Mouse (Mus musculus) lung, embryonic 14.5 days (tissue): ENCODE results near the gene Ddb1. TPM values are rescaled to one million over a fixed set of nuclear protein-coding genes. Genes with fewer than 3 reads are reported as not detected.

Source experiments
- ATAC-seq: fragments of 200-750 bp; cut with Nextera tagmentation; 2 replicates; pipeline ENCODE4 v1.8.0; 2017; ENCODE audit warnings: mild to moderate bottlenecking, moderate TSS enrichment, moderate library complexity; ENCODE audit not compliant: insufficient read depth
- DNase-seq: peaks from one replicate; pipeline ENCODE4 v3.0.0-alpha.2; 2015
- H3K27ac ChIP-seq: fragments of 300-500 bp; sonication (generic); 2 replicates; pipeline ENCODE4 v1.5.1; 2014; ENCODE audit warnings: low read depth, mild to moderate bottlenecking, moderate library complexity
- H3K27me3 ChIP-seq: fragments of 300-500 bp; sonication (generic); 2 replicates; pipeline ENCODE4 v1.6.1; 2014; ENCODE audit warnings: low read length, control low read depth; ENCODE audit not compliant: insufficient read depth
- H3K36me3 ChIP-seq: fragments of 300-500 bp; sonication (generic); 2 replicates; pipeline ENCODE4 v1.6.1; 2014; ENCODE audit warnings: control low read depth; ENCODE audit not compliant: insufficient read depth
- H3K4me1 ChIP-seq: fragments of 300-500 bp; sonication (generic); 2 replicates; pipeline ENCODE4 v1.6.1; 2014; ENCODE audit warnings: antibody characterized with exemption, control low read depth; ENCODE audit not compliant: insufficient read depth
- H3K4me2 ChIP-seq: fragments of 300-500 bp; sonication (generic); 2 replicates; pipeline ENCODE4 v1.6.1; 2014; ENCODE audit warnings: mild to moderate bottlenecking
- H3K4me3 ChIP-seq: fragments of 300-500 bp; sonication (generic); 2 replicates; pipeline ENCODE4 v1.5.1; 2014; ENCODE audit warnings: low read depth, low read length
- H3K9ac ChIP-seq: fragments of 300-500 bp; sonication (generic); 2 replicates; pipeline ENCODE4 v1.6.1; 2014
- H3K9me3 ChIP-seq: fragments of 300-500 bp; sonication (generic); 2 replicates; pipeline ENCODE4 v1.6.1; 2016; ENCODE audit warnings: low read depth, low read length, control low read depth
- CTCF ChIP-seq: IDR thresholded peaks from 2 replicates; pipeline ENCODE4 v1.5.1; 2016; ENCODE audit warnings: antibody characterized with exemption, low read depth
- WGBS: fragments of 180-500 bp; shearing (Covaris S2); extraction: QIAGEN DNeasy Blood & Tissue Kit; methylation state at CpG from one replicate; pipeline ENCODE4 v1.1.7; 2014; 5-methylcytosine and 5-hydroxymethylcytosine counted together
- polyA plus RNA-seq: library from polyadenylated mRNA; unstranded; fragments of >200 nt; fragmentation: Nextera tagmentation; extraction: Ambion mirVana; gene quantifications from 2 replicates; pipeline ENCODE4 v1.2.1, GENCODE M21; 2014

The Ddb1 gene
- polyA plus RNA-seq, 1 experiment from 2014 or later, result 396 TPM

DNA sequence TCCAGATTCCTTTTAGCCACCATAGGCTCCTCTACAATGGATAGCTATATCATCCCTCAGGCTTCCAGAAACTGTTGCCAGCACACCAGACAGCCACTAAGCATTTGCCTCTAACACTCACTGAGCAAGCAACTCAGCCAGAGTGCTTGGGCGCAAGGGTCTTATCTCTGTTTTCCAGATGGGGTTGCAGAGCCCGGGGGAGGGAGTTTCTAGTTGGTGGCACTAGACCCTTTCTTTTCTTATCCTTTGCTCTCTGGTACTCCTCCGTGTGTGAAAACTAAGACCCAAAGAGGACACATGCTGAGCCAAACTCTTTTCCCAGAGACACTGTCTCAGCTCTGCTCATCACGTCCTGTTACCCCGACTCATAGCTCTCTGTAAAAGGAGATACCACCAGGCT is 56.2 kb downstream of the Ddb1 start:
- ATAC-seq (peak; percentile 36; the same call in 1 of the 2 replicates), DNase-seq (no peak)
- no peak overlapping the region for H3K4me3 ChIP-seq
- H3K4me1 ChIP-seq, result no peaks in the 10 kb centered on the region
- TF ChIP-seq CTCF, result no peak
- H3K9ac ChIP-seq, result no peak overlapping the region
- H3K4me2 ChIP-seq, result no peak overlapping the region
- 60% methylated on average over 5 of the region's 5 CpGs for WGBS
- H3K36me3 ChIP-seq, result no peaks in the 10 kb centered on the region
- no peaks in the 10 kb centered on the region for H3K27me3 ChIP-seq
- H3K27ac ChIP-seq, result no peak overlapping the region
- H3K9me3 ChIP-seq, result no peaks in the 10 kb centered on the region

DNA sequence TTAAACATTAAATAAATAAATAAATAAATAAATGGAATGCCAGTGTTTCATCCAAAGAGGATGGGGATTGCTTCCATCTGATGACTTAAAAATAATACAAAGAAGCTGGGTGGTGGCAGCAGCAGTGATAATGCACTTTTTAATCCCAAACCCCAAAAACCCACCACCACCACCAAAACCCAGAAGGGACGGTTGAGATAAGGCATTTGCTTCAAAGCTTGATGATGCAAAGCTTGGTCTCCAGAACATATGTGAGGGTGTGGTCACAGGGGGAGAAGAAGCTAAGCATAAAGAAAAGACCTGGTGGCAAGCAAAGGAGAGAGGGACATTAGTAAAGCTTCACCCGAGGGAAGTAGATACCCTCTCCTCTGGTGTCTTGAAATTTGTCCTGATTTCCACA is 56.8 kb downstream of the Ddb1 start:
- H3K27ac ChIP-seq, result no peak overlapping the region
- ATAC-seq, result no peak
- TF ChIP-seq CTCF, result no peak
- no peak for DNase-seq
- no peak overlapping the region for H3K4me2 ChIP-seq
- H3K9ac ChIP-seq, result no peak overlapping the region
- H3K4me1 ChIP-seq, result no peaks in the 10 kb centered on the region
- H3K9me3 ChIP-seq, result no peaks in the 10 kb centered on the region
- no peaks in the 10 kb centered on the region for H3K27me3 ChIP-seq
- no peak overlapping the region for H3K4me3 ChIP-seq
- whole genome bisulfite sequencing, result 80% methylated on average over 2 of the region's 2 CpGs
- no peaks in the 10 kb centered on the region for H3K36me3 ChIP-seq

DNA sequence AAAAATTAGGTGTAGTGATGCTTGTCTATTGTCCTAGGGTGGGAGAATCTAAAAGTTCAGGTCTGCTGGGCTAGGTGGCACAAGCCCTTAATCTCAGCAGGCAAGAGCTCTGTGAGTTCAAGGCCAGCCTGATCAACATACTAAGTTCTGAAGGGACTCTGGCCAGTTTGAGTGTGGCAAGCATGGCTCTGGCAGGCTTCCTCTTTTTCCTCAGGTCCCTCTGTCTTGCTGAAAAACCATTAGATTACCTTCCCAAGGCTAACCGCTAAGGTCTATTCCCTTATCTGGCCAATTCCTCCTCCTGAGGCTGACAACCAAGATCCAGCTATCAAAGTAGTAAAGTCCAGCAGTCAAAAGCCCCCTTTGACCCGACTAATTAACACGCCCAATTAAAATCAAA is 57.5 kb downstream of the Ddb1 start:
- Histone ChIP-seq H3K27ac (no peak overlapping the region), H3K4me1 (no peaks in the 10 kb centered on the region), H3K36me3 (no peaks in the 10 kb centered on the region), H3K4me2 (no peak overlapping the region), H3K9ac (no peak overlapping the region), H3K4me3 (no peak overlapping the region), H3K9me3 (no peaks in the 10 kb centered on the region), H3K27me3 (no peaks in the 10 kb centered on the region)
- 63% methylated on average over 3 of the region's 3 CpGs for WGBS
- ATAC-seq (no peak), DNase-seq (no peak)
- no peak for TF ChIP-seq CTCF

DNA sequence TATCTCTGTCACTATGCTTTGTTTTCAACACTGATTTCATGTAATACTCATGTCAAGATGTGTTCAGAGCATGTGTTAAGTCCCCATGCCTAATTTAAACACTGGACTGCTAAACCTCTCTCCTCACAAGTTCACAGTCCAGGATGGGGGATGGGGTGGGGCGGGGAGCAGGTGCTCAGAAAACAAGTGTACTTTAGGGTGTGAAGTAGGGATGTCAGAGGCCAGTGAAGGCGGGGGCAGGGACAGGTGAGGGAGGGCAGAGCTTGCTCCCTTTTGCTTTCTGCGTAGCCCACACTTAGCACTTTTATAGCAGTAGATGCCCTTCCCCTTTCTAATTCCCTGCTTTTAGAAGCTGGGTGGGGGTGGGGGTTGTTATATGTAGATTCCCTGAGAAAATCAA is 60.0 kb downstream of the Ddb1 start:
- H3K9ac ChIP-seq, result no peak overlapping the region
- ATAC-seq (no peak; the same call in 1 of the 2 replicates), DNase-seq (no peak)
- H3K27me3 ChIP-seq, result no peaks in the 10 kb centered on the region
- no peak overlapping the region for H3K4me3 ChIP-seq
- WGBS, result 54% methylated on average over 3 of the region's 3 CpGs
- no peaks in the 10 kb centered on the region for H3K36me3 ChIP-seq
- no peaks in the 10 kb centered on the region for H3K9me3 ChIP-seq
- no peak overlapping the region for H3K4me2 ChIP-seq
- TF ChIP-seq CTCF, result no peak
- H3K27ac ChIP-seq, result no peak overlapping the region
- H3K4me1 ChIP-seq, result no peaks in the 10 kb centered on the region

DNA sequence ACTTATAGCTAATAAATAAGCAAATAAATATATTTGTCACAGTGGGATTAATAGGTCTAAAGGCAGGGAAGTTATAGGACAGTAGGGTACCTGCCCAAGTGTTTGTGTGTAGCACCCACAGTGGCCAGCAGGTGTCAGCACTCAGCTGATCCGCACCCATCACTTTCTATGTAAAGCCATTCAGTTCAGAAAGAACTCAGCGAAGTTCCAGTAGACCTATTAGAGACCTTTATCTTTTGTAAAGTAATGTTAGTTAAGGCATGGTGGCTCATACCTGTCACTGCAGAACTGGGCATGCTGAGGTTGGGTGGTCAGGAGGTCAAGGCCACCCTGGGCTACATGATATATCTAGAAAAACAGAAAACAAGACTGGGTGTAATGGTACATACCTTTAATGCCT is 60.4 kb downstream of the Ddb1 start:
- 8% methylated on average over 2 of the region's 2 CpGs for WGBS
- Histone ChIP-seq H3K27me3 (no peaks in the 10 kb centered on the region), H3K27ac (no peak overlapping the region), H3K4me1 (no peaks in the 10 kb centered on the region), H3K4me2 (no peak overlapping the region), H3K4me3 (no peak overlapping the region), H3K36me3 (no peaks in the 10 kb centered on the region), H3K9me3 (no peaks in the 10 kb centered on the region), H3K9ac (no peak overlapping the region)
- ATAC-seq (peak; percentile 62; the same call in 1 of the 2 replicates), DNase-seq (peak; percentile 84)
- TF ChIP-seq CTCF, result peak; percentile 89

DNA sequence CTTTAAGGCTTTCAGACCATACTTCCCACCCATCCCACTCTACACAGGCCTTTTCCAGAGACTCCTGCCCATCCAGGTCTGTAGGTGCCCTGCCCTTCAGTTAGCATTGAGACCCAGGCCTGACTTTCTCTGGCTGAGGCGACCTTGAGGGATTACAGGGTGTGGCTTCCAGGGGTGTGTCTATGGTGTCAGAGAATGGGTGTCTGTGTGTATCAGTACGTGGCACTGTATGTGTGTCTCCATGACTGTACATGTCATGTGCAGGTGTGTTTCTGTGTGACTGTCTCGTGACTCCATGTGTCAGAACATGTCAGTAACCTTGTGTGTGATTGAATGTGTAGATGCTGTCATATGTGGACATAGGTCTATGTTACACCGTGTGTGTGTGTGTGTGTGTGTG is 66.2 kb downstream of the Ddb1 start:
- no peaks in the 10 kb centered on the region for H3K9me3 ChIP-seq
- H3K4me3 ChIP-seq, result no peak overlapping the region
- H3K36me3 ChIP-seq, result no peaks in the 10 kb centered on the region
- ATAC-seq (no peak), DNase-seq (no peak)
- H3K4me1 ChIP-seq, result no peaks in the 10 kb centered on the region
- no peak overlapping the region for H3K4me2 ChIP-seq
- TF ChIP-seq CTCF, result no peak
- no peak overlapping the region for H3K9ac ChIP-seq
- WGBS, result 65% methylated on average over 4 of the region's 4 CpGs
- H3K27me3 ChIP-seq, result no peaks in the 10 kb centered on the region
- no peak overlapping the region for H3K27ac ChIP-seq

DNA sequence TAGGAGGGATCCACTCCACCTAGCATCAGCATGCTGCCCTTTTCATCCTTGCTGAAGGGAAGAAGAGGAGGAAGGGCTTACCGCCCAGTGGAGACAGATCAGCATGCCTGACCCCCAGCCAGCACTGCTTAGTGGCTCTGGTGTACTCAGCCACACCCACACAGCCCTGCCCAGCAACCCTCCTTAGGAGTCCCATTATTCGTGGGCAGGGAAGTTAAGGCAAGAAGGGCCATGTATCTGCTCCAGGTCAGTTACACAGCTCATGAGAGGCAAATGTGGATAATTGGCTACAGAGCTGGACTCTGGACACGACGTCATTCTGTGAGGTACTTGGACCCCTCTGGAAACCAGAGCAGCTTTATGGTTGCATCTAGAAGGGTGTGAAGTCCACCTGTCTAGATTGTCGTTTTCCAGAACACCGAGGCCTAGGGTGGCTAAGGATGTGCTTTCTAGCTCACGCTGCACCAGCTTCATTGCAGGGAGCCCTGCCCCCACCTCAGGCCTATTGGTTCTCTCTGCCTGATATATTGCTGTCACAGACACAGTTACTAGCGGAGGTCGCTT is 66.8 kb downstream of the Ddb1 start:
- no peaks in the 10 kb centered on the region for H3K27me3 ChIP-seq
- 58% methylated on average over 9 of the region's 9 CpGs for WGBS
- H3K9me3 ChIP-seq, result no peaks in the 10 kb centered on the region
- H3K36me3 ChIP-seq, result no peaks in the 10 kb centered on the region
- H3K4me1 ChIP-seq, result no peaks in the 10 kb centered on the region
- ATAC-seq, result no peak; the same call in 1 of the 2 replicates
- H3K9ac ChIP-seq, result no peak overlapping the region
- DNase-seq, result no peak
- TF ChIP-seq CTCF, result no peak
- H3K4me3 ChIP-seq, result no peak overlapping the region
- H3K4me2 ChIP-seq, result no peak overlapping the region
- H3K27ac ChIP-seq, result no peak overlapping the region

DNA sequence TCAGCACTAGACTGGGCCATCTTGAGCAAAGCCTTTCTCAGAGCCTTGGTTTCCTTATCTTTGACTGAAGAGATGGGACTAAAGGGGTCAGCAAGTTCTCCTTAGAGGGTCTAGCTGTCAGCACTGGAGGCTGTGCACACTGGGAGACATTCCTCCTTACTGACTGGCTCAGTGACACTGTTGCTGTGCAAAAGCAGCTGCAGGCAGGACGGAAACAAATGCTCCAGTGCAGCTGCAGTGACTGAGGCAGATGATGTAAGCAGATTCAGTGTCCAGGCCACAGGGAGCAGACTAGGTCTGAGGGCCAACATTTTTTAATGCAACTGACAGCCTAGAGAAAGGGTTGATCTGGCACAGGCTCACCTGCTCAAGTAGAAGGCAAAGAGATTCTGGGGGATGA is 68.1 kb downstream of the Ddb1 start:
- Histone ChIP-seq H3K4me2 (no peak overlapping the region), H3K36me3 (no peaks in the 10 kb centered on the region), H3K4me3 (no peak overlapping the region), H3K4me1 (no peaks in the 10 kb centered on the region), H3K27ac (no peak overlapping the region), H3K9me3 (no peaks in the 10 kb centered on the region), H3K27me3 (no peaks in the 10 kb centered on the region), H3K9ac (no peak overlapping the region)
- DNase-seq (no peak), ATAC-seq (no peak)
- 48% methylated on average over 1 of the region's 1 CpGs for WGBS
- TF ChIP-seq CTCF, result no peak
